Mouse (Mus musculus) erythroblast, embryonic 14.5 days (primary cell): ENCODE measurements around the gene Bace1.

Source experiments
- GATA1 ChIP-seq: IDR thresholded peaks from 2 replicates; pipeline ENCODE4 v1.6.1; 2012; ENCODE audit warnings: low read length, inconsistent platforms, mixed read lengths
- TAL1 ChIP-seq: IDR thresholded peaks from 3 replicates; pipeline ENCODE4 v1.6.1; 2012; ENCODE audit warnings: low read length, inconsistent platforms, mixed read lengths

GRCm38 (mm10) chr9:45910995-45911394 is 72.6 kb downstream of the Bace1 start:
- TF ChIP-seq GATA1 = no peak
- TF ChIP-seq TAL1 = no peak
